Mouse (Mus musculus): ENCODE measurements around the gene S100pbp.

S100pbp gene

DNA sequence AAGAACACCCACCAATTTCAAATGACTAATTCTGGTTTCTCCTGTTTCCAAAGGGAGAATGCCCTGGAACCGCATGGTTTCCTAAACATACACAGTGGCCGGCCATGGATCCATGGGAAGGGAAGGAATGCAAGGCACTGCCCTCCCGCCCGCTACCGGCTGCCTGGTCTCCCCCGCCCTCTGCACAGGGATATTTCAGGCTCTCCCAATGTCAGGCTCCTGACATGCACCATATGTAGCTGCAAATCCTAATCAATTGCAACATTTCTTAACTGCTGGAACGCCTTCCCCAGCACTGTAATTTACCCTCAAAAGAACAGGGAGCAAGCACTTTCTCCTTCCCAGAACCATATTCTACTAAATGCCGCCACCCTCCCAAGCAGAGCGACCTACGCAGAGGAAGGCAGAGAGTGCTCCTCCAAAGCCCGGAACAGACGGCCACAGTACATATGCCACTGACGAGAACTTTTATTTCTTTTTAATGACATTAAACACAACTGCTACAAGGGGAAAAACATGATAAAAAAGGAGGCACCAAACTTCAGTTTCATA, 41.9 kb downstream of the S100pbp start:
- DNase-seq: no peak

DNA sequence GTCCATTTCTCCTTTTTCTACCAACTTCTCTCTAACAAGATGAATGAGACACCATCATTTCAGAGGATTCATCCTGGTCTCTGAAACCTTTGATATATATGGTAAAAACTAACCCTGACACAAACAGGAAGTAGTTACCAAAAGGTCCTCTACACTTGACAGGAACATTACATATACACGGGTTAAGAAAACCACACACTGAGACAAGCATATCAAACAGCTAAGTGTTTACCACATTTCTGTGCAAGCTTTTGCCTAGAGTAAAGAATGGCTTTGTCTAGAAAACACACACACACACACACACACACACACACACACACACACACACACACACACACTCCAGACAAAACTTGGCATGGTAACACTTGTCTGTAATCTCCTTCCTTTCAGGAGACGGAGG, 43.1 kb downstream of the S100pbp start:
- no peak for DNase-seq

DNA sequence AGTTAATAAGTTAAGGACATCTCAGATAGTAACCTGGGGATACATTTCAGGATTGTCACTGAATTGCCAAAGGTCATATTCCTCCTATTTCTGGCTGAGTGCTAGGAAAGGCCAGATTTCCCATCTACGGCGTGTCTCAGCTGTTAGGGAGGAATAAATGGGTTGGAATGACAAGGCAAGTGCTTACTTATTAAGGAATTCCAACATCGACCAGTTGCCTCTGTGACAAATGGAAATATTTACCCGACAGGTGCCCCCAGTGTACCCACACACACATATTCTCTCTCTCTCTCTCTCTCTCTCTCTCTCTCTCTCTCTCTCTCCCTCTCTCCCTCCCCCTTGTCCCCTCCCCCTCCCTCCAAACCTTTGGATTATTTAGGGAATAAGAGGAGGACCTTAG, 43.6 kb downstream of the S100pbp start:
- DNase-seq: no peak

DNA sequence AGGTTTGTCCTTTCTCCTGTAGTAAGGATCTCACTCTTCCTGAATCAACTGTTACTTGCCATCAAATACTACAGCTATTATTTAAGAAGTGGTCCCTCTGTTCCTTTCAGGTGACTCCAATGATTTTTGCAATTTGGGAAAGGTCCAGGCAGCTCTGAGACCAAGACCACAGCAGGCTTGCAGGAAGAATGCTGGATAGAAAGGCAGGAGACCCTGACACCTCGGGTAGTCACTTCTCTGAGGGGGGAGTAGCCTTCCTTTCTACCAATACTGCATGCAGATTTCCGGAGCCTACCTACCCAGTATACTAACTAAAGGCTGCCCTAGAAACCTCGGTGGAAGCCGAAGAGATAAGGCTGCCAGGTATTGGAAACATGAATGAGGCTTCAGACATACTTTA, 44.1 kb downstream of the S100pbp start:
- no peak for DNase-seq

DNA sequence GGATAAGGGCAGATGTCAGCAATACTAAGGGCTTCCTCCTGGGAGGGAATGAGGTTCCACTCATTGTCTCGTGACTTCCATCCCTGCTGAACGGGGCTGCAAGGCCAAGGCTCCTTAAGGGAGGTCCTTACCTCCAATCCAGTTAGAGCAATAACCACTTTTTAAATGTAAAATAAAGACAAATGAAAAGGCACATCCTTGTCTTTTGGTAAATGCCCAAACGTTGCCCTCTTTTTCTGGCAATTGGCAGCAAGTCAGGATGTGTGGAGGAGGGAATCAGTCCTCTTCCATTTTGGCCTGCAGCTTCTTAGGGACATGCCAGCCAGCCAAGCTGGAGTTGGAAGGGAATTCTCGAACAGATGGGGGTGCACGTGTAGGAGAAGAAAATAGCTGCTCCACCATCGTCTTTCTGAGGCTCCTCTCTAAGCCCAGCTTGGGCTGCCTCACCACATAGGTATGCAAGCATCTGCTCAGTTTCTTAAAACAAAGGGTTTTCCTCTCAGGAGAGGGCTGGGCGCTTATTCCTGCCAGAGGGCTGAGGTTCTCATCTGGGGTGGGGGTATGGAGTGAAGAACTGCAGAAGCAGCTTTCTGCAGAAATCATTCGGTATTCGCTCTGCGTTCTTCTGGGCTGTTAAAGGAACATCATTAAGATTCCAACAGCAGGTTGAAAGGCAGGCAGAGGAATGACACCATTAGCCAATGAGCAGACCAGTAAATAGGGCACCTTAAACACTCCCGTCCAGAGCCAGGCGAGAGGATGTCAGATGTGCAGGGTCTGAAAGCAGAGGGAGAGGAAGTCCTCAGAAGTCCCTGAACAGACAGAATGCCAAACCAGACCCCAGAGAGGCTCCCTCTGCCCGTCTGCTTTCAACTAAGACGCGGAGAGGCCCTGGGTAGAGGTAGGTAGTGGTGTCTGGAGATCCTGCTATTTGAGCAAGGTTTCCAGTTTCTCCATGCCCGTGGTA, 44.8 kb downstream of the S100pbp start:
- DNase-seq: no peak

DNA sequence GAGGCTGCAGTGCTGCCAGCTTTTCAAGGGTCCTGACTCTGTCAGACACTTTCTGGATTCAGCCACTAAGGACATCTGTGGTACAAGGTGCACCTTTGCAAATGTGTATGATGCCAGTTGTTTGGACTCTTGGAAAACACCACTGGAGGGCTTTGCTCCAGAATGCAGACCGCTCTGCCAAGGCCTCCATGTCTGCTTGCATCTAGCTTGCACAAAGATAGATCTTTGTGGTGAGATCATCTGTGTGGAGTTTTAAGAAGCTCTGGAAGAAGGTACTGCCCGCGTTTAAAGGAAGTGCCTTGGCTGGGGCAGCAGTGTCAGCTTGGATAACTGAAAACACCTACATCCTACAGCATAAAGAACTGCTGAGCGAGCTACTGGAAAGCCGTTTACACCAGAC, 46.0 kb downstream of the S100pbp start:
- no peak for DNase-seq

DNA sequence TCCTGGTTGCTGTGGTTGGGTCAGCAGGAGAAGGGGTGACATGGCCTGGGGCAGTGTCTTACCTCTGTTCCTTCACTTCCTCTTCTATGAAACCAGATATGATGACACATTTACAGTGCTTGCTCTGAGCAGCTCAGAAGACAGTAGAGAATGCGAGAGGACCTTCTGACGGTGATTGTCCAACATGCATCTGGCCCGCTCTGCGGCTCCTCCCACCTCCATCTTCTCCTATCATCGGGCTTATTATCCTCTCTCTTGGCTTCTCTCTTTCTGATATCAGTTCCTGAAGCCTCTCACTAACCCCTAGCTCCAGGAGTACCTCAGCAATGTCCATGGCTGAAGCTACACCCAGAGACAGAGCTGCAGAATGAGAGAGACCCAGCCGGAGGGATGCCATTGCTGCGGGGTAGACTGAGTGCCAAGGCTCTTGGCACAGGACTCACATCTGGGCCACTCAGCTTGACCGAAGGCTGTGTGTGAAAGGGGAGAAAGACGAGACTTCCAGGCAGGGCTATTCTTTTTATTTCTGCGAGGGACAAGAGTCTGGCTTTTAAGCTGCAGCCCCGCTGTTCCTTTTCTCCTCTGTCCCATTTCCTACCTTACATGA, 47.0 kb downstream of the S100pbp start:
- no peak for DNase-seq

DNA sequence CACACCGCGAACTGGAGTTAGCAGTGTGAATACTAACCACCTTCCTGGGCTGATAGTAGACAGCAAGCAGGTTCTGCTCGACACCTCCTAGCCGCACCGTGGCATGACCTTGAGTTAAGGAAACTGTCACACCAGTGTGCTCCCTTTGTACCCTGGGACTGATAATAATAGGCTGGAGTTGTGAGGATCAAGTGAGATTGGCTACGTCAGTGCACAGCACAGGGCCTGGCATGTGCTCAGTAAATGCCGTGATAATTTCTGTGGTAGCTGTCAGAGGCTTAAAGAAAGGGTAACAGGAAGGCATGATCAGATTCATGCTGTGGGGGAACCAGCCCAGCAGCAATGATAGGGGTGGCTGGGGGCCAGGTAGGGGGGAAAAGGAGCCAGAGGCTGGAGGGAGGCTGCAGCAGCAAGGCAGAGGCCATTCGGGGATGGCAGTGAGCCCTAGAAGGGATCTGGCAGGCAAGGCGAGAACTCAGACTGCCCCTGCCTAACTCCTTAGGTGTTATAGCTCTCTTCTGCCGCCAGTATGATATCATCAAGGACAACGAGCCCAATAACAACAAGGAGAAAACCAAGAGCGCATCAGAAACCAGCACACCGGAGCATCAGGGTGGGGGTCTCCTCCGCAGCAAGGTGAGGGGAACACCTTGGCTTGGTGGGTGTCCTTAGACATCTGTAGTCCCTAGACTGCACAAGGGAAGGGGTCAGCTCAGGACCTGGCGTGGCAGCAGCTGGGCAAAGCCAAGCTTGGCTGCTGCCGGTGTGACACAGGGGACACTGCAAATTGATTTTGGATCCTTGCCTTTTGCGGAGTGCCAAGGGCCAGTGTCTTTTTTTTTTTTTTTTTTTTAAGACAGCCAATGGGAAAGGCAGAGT, 47.7 kb downstream of the S100pbp start:
- no peak for DNase-seq

DNA sequence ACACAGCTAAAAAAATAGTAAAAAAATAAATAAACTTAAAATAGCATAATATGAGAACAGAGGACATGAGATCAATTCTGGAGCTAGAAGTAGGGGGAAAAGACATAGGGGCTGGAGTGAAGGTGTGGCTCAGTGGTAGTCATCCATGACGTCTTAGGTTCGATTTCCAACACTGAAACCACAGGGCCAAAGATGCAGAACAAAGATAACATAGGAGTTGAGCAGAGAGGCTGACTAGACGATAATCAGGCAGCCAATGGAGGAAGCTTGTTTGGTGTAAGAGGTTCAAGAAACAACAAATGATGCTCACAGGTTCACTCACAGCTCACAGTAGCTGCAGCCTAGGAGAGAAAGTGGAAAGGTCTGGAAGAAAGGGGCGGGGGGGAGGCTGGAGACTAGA, 48.7 kb downstream of the S100pbp start:
- DNase-seq: no peak

DNA sequence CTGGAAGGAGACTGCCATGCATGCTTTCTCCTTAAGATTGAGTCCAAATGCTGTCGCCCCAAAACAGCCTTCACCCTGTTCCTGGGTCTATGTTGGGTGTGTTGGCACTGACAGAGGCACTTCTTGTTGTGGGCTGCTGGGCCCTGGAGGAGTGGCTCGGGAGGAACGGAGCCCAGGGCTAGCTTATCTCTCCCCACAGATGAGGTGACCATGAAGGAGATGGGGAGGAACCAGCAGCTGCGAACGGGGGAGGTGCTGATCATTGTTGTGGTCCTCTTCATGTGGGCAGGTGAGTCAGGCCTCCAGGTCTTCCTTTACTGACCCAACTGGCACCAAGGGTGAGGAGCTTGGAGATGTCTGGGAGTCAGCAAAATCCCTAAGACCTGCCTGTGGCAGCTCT, 49.9 kb downstream of the S100pbp start:
- DNase-seq: no peak

DNA sequence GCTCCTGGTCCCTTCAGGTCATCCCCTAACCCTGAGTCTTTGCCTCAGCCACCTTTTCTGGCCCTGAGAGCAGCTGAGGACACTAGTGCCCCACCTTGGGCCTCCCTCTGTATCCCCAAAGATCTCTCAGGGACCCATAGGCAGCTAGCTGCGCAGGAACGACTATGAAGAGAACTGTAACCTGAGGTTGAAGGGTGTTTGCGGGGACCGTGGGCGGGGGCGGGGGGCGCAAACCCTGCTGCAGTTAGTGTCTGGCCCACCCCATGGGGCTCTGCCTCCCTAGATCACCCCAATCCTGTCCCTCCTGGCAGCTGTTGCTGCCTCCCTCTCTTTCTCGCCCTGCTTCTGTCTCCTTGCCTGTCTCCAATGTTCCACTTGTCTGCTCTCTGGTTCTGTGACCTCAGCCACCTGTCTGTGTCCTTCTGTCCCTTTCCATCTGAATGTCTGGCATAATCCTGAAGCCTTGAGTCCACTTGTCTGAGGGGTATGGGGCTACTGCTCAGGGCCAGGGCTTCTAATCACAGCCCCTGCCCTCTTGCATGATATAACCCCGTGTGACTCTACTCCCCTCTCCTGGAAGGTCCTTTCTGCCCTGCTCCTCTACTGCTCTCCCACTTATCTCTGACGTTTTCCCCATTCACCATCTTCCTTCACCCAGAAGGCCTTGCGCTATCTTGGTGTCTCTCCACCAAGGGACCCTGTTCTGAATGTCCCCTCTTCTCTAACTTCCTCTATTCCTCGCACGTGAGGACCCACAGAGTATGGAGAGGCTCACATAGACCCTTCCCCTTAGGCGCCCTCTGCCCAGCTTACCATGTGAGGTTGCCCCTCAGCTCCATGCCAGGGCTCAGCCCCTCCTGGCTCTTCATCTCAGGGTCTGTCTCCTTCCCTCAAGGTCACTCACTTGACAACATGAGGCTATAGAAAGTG, 51.9 kb downstream of the S100pbp start:
- DNase-seq: no peak

DNA sequence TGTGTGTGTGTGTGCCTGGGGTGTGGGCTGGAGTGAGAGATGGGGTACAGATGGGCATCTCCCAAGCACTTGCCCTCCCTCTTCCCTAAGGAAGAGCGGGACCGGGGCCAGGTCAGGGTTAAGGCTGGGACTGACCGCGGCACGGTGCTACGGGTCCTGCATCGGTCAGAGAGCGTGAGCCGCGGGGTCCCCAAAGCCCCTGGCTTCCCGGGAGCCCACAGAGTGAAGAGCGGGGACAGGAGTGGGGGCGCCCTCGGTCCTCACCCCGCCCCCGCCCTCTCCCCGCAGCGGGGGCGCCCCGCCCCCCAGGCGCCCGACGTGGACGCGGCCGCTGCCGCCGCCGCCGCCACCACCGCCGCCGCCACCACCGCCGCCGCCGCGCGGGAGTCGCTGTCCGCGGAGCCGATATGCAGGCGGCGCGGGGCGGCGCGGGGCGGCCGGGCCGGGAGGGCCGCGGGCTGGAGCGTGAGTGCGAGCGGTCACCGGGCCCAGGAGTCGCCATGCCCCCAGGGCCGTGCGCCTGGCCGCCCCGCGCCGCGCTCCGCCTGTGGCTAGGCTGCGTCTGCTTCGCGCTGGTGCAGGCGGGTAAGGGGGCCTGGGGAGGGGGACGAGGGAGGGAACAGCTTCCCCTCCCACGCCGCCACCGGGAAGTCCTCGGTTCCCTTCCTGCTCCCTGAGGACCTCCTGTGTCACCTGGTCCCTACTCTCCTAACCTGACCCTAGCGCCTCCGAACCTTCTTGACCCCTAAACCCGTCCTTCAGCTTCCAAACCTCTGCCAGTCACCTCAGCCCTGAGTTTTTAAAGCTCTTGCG, 52.7 kb downstream of the S100pbp start, which contains the start of gene Fndc5:
Gene Fndc5, plus strand, starts transcription at position 421 of the 813 bp plus-strand sequence.
- DNase-seq: no peak

DNA sequence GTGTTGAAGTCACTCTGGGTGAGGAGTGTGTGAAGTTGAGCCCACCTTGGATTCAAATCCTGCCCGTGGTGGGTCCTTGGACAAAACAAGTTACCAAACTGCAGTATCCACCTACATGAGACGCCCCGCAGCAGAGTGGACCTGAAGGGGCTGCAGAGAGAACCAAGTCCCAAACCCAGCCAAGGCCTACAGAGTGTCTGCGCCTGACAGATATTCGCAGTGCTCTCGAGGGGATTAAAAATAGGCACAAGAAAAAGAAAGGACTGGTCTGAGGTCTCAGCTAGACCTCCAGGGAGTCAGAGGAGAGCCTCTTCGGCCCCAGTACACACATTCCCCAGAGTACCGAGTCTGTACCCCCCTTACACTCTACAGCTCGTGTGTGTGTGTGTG, 53.3 kb downstream of the S100pbp start:
- DNase-seq: no peak

DNA sequence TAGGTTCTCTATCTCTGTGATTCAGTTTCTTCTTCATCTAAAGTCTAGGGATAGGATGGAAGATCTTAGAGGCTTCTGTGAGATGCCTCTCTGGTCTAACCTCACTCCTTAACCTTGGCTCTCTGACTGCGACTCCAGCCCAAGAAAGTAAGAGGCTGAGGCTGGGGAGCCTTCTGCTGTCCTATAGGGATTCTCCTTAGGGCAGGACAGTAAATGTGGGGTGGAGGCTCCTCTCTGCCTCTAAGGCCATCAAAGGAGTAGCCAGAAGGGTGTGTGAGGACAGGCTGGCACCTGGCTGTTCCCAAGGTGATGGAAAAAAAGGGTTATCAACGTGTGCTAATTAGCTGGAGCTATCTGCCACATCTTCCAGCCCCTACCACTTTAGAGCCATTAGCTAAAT, 53.9 kb downstream of the S100pbp start:
- DNase-seq: no peak

DNA sequence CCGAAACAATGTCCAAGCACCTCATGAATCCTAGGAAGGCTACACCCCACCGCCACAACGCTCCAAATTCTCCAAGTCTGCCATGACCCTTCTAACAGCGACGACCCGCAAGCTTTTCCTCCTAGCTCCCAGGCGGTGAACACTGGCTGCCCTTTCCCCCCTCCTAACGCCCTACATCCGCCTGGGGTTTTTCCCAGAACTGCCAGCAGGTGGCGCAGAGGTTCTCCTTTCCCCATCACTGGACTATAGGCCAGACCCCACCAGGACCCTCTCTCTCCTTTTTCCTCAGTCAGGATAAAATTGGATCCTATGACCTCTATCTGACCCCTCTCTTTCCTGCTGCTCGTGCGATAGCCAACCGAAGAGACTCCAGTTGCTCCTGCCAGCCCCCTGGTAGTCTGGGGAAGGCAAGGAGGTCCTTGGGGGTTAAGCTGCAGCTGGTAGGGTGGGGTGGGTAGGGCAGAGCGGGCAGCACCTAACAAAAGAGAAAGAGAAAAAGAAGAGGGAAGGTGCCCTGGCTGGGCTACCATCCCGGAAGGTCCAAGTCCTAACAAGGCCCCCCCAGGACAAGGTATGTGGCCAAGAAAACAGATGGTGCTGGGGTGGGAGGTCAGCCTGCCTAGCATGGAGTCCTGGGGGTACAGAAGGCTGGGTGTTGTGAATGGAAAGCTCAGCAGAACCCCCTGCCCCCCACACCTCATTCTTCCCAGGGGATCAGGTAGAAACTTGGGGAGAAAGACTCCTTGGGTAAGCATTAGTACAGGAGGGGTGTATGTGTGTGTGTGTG, 54.5 kb downstream of the S100pbp start:
- DNase-seq: peak; percentile 32 to 69

DNA sequence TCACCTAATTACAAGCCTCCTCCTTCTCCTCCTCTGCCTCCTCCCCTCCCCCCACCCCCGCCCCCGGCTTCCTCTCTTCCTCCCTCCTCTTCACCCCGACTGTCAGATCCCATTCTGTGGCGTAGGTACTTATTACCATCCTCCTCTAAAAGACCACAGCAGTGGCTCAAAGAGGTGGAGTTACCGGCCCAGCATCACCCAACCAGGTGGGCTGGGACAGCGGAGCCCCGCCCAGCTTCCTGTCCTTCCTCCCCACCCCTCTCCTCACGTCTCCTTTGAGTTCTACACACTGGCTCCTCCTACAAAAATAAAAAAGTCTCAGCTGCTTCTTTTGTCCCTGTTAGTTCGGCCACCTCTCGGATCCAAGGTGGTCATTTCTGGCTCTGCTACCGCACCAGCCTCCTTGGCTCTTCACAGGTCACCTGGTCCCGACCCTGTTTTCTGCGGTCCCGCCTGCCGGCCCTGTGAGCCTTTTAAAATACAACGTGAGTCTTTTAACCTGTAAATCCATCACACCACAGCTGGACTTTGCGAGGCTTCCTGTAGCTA, 58.7 kb downstream of the S100pbp start:
- peak; percentile 35 to 37 for DNase-seq

DNA sequence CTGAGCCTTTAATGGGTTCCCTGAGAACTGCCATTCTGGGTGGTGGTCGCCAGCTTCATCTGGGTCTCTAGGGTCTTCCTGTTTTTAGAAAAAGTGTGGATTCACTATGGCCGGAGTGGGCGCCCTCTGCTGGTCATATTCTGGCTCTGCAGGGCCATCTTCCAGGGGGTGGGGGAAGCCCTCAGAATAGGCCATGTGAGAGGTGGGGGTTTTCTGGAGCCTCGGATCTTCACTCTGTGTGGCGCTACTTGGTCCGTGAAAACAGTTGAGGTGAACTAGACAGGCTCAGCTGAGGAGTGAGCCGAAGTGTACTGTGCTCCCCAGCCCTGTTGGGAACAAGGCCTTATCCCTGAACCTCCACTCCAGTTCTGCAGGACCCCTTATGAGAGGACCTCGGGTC, 59.4 kb downstream of the S100pbp start:
- peak in 1 of 2 experiments; percentile 42 for DNase-seq

DNA sequence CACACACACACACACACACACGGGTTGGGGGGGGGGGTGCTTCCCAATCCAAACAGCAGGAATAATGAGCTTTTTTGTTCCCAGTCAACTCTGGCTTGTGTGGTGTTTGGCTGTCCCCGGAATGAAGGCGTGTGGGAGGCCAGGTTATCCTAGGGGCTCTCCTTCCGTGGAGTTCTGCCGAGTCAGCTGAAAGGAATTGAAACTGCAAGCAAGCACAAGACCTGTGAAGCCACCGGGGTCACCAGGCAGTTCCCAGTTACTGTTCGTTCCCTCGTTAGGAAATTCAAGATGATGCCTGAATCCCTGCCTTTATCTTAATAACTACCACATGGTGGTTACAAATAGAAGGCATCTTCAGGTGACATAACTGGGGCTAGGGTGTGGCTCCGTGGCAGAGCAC, 60.1 kb downstream of the S100pbp start:
- no peak for DNase-seq

DNA sequence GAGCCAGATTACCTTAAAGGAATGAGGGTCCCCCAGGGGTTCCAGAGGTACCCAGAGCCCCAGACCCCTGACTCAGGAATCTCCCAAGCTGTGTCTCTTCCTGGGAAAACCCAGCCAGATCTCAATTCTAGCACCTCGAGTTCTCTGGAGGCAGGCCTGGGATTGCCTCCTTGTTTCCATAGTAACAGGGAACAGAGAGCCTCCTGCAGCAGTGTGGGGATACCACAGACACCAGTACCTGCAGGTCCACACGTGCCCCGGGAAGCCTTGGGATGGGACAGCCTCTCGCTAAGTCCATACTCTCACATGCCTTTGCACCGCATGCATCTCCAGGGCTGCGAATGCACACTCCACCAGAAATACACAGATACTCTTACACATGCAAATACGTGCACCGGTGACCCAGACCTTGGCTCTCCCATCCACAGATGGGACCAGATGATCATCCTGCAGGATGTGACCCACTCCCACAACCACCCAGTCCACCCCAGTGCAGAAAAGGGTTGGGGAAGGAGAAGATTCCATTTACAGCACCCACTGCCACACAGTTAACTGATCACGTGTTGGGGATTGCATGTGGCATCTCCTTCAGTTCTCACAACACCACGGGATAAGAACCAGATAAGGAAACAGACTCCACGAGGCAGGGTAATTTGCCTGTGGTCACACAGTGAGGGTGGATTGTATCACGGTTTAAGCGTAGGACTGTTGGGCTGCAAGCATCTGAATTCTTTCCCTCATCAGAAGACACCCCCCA, 60.8 kb downstream of the S100pbp start:
- DNase-seq: no peak
